Mouse (Mus musculus) C2C12 (cell line): ENCODE results near the gene Hipk3. TPM values are rescaled to one million over a fixed set of nuclear protein-coding genes. Genes with fewer than 3 reads are reported as not detected.

Experiments used
- H3K27me3 ChIP-seq: one replicate; pipeline ENCODE4 v1.6.1; 2011; ENCODE audit not compliant: control insufficient read depth, insufficient read depth, insufficient read length
- H3K36me3 ChIP-seq: one replicate; pipeline ENCODE4 v1.6.1; 2011; ENCODE audit not compliant: control insufficient read depth, insufficient read depth
- H3K4me3 ChIP-seq: one replicate; pipeline ENCODE4 v1.5.1; 2011; ENCODE audit warnings: mild to moderate bottlenecking, control low read depth; ENCODE audit not compliant: poor library complexity, insufficient read depth, severe bottlenecking
- H3K79me2 ChIP-seq: one replicate; pipeline ENCODE4 v1.6.1; 2011; ENCODE audit not compliant: control insufficient read depth, insufficient read depth
- H3K79me3 ChIP-seq: one replicate; pipeline ENCODE4 v1.6.1; 2011; ENCODE audit warnings: low read depth, control low read depth
- H3ac ChIP-seq: one replicate; pipeline ENCODE3; 2011; ENCODE audit warnings: low read depth; ENCODE audit not compliant: control insufficient read depth, insufficient read length
- CEBPB ChIP-seq: IDR thresholded peaks from one replicate; pipeline ENCODE4 v1.6.1; 2011; ENCODE audit warnings: low read depth, mild to moderate bottlenecking, control low read depth, moderate library complexity
- CTCF ChIP-seq: IDR thresholded peaks from one replicate; pipeline ENCODE4 v1.5.1; 2011; ENCODE audit not compliant: control insufficient read depth, insufficient read depth, insufficient read length
- FOSL1 ChIP-seq: IDR thresholded peaks from one replicate; pipeline ENCODE4 v1.8.0; 2011; ENCODE audit warnings: mild to moderate bottlenecking, low read length; ENCODE audit not compliant: poor library complexity, insufficient read depth, severe bottlenecking
- MAX ChIP-seq: IDR thresholded peaks from one replicate; pipeline ENCODE4 v1.6.1; 2011; ENCODE audit warnings: mild to moderate bottlenecking, control low read depth
- MYOD1 ChIP-seq: IDR thresholded peaks from one replicate; pipeline ENCODE4 v1.6.1; 2011; ENCODE audit warnings: low read depth; ENCODE audit not compliant: control insufficient read depth, insufficient read length
- MYOG ChIP-seq: IDR thresholded peaks from one replicate; pipeline ENCODE4 v1.6.1; 2011; ENCODE audit not compliant: control insufficient read depth, insufficient read length; ENCODE audit errors: extremely low read depth
- USF1 ChIP-seq: IDR thresholded peaks from one replicate; pipeline ENCODE4 v1.6.1; 2011; ENCODE audit warnings: low read depth, mild to moderate bottlenecking, control low read depth, moderate library complexity
- polyA plus RNA-seq: library from polyadenylated mRNA; unstranded; fragments of >200 nt; fragmentation: generic; extraction: Trizol; gene quantifications from one replicate; pipeline ENCODE4 v1.2.1, GENCODE M21; 2012; ENCODE audit warnings: missing spikeins

Hipk3 gene
- polyA plus RNA-seq, 1 experiment: 8.8 TPM

DNA sequence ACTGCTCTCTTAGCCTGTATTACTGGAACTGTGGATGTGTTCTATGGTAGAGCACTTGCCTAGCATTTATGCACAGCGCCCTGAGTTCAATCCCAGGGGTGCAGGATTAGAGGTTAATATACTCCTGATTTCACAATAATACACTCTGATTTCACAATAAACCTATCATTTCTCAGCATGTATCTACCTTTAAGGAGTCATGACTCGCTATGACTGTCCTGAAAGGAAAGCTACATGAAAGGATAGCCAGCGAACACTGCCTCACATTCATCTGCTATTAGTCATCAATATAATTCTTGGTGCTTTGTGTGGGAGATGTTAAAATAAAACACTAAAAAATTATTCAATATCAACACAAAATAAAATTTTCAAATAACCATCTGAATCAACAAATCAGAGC lies 58.0 kb downstream of the Hipk3 start:
- Histone ChIP-seq H3ac (no peak overlapping the region), H3K79me2 (no peaks in the 10 kb centered on the region), H3K36me3 (peaks cover 74% of the 10 kb centered on the region), H3K79me3 (no peaks in the 10 kb centered on the region), H3K4me3 (no peak overlapping the region), H3K27me3 (no peaks in the 10 kb centered on the region)
- TF ChIP-seq FOSL1 (peak; percentile 66), MYOG (no peak), MYOD1 (no peak), CTCF (no peak), CEBPB (peak; percentile 98), USF1 (peak; percentile 18), MAX (no peak)

DNA sequence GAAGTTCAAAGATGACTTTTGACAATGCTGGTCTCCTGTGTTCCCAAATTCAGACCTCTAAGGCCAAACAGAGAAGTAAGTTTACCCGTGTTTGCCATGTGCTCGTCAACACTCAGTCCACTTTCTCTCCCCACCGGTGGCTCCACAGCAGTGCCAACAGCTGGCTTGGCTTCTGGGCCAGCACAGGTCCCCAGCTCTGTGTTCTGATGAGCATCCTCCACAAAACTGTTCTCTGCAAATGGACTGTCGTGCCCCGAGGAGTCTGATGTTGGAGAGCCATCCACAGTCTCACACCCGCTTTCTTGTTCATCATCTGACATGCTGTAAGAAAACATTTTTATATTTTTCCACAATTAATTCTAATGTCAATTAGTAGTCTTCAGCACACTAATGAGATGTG lies 63.2 kb downstream of the Hipk3 start:
- no peaks in the 10 kb centered on the region for H3K79me2 ChIP-seq
- H3ac ChIP-seq: no peak overlapping the region
- H3K36me3 ChIP-seq: peaks cover 67% of the 10 kb centered on the region
- H3K27me3 ChIP-seq: no peaks in the 10 kb centered on the region
- no peak overlapping the region for H3K4me3 ChIP-seq
- no peak for TF ChIP-seq CEBPB
- TF ChIP-seq CTCF: no peak
- no peak for TF ChIP-seq MYOD1
- TF ChIP-seq FOSL1: no peak
- TF ChIP-seq MAX: no peak
- no peak for TF ChIP-seq USF1
- TF ChIP-seq MYOG: no peak
- no peaks in the 10 kb centered on the region for H3K79me3 ChIP-seq

DNA sequence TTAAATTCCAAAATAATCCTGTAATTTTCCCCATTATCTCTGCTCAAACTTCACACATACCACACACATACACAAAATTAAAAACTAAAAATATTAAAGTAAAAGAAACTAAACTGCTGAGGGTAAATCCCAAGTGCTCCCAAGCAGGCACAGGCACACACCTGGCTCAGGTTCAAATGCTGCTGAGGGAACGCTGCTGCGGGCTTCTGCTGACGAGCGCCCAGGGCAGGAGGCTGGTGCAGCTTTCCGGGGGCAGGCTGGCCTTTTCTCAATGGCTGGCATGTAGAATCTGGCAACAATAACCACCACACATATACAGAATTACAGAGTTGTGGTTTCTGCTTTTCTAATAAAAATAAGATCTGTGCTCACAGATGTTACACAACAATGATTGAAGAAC lies 63.7 kb downstream of the Hipk3 start:
- H3K79me3 ChIP-seq: no peaks in the 10 kb centered on the region
- H3K4me3 ChIP-seq: no peak overlapping the region
- no peaks in the 10 kb centered on the region for H3K79me2 ChIP-seq
- no peak for TF ChIP-seq CEBPB
- no peak for TF ChIP-seq FOSL1
- no peak for TF ChIP-seq USF1
- no peak for TF ChIP-seq MAX
- TF ChIP-seq CTCF: no peak
- TF ChIP-seq MYOD1: no peak
- TF ChIP-seq MYOG: no peak
- H3K36me3 ChIP-seq: peaks cover 63% of the 10 kb centered on the region
- H3K27me3 ChIP-seq: no peaks in the 10 kb centered on the region
- H3ac ChIP-seq: no peak overlapping the region

DNA sequence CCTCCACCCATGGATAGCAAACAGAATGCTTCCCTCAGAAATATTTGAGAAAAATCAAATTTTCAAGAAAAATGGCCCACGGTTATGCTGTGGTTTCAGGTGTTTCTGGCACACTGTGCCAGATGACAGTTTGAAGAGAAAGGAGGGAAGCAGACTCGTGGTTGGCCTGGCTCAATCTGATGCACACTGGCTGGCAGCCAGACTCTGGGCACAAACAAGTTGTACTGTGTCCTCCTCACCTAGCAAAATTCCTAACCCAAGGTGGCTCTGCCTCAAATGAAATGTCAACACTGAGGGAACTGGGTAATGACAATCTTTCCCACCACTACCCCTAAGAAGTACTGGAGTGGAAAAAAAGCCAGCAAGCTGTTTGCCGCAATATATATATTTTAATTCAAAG lies 68.1 kb downstream of the Hipk3 start:
- Histone ChIP-seq H3K79me3 (no peaks in the 10 kb centered on the region), H3ac (no peak overlapping the region), H3K79me2 (no peaks in the 10 kb centered on the region), H3K27me3 (no peaks in the 10 kb centered on the region), H3K36me3 (peaks cover 30% of the 10 kb centered on the region), H3K4me3 (no peak overlapping the region)
- TF ChIP-seq MAX: no peak
- TF ChIP-seq USF1: no peak
- TF ChIP-seq MYOG: no peak

DNA sequence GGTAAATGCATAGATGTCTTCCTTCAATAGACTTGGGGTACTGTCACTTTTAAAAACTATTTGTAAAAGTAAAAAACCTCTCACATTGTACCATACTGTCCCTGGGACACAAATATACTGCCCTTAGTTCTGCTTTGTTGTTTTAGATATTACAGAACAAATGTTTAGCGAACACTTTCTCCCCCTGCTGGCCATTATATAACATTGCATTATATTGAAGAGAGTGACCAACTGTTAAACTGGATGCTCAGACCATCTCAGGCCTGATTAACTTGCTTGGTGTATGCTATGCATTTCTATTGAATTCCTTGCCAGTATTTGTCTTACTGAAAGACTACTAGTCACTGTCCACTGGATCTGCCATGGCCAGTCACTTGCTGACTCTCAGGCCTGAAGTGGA lies 72.0 kb downstream of the Hipk3 start:
- H3K79me3 ChIP-seq: no peaks in the 10 kb centered on the region
- no peak overlapping the region for H3ac ChIP-seq
- peaks cover 8% of the 10 kb centered on the region for H3K36me3 ChIP-seq
- no peak for TF ChIP-seq CTCF
- TF ChIP-seq USF1: no peak
- TF ChIP-seq CEBPB: no peak
- no peak for TF ChIP-seq FOSL1
- H3K79me2 ChIP-seq: no peaks in the 10 kb centered on the region
- H3K4me3 ChIP-seq: no peak overlapping the region
- H3K27me3 ChIP-seq: no peaks in the 10 kb centered on the region

DNA sequence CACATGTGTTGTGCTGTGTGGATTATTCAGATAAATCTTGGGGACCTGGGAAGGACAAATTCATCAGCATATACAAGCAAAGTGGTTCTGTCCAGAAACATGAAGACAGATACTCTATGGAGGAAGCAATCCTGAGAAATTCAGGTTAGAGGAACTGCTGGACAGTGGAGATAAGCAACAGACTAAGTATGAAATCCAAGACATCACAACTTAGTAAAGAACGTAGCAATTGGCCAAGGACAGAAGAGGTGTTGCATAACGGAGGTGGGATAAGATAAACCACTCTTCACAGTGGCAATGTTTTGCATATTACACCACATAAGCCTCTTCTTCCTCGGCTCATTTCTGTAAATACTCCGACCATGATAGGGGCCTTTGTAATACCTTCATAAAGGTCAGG lies 73.4 kb downstream of the Hipk3 start:
- Histone ChIP-seq H3K36me3 (peaks cover 5% of the 10 kb centered on the region), H3K79me2 (no peaks in the 10 kb centered on the region), H3K4me3 (no peak overlapping the region), H3K79me3 (no peaks in the 10 kb centered on the region), H3K27me3 (no peaks in the 10 kb centered on the region), H3ac (no peak overlapping the region)
- TF ChIP-seq USF1: no peak
- TF ChIP-seq MAX: no peak
- no peak for TF ChIP-seq CEBPB
- TF ChIP-seq CTCF: no peak
- TF ChIP-seq FOSL1: no peak
- no peak for TF ChIP-seq MYOD1
- no peak for TF ChIP-seq MYOG
